Mouse (Mus musculus) cortical plate, adult 2 months (tissue): ENCODE data around the gene Rccd1.

Experiments used
- CTCF ChIP-seq: fragments of 200-500 bp; IDR thresholded peaks from 2 replicates; pipeline ENCODE4 v1.5.1; 2011; ENCODE audit warnings: mild to moderate bottlenecking, control low read depth, low read length; ENCODE audit not compliant: insufficient read depth; ENCODE audit errors: extremely low read depth
- POLR2A ChIP-seq: fragments of 200-500 bp; IDR thresholded peaks from 2 replicates; pipeline ENCODE4 v1.6.1; 2011; ENCODE audit warnings: mild to moderate bottlenecking, low read length, control low read depth; ENCODE audit not compliant: insufficient read depth; ENCODE audit errors: extremely low read depth

DNA sequence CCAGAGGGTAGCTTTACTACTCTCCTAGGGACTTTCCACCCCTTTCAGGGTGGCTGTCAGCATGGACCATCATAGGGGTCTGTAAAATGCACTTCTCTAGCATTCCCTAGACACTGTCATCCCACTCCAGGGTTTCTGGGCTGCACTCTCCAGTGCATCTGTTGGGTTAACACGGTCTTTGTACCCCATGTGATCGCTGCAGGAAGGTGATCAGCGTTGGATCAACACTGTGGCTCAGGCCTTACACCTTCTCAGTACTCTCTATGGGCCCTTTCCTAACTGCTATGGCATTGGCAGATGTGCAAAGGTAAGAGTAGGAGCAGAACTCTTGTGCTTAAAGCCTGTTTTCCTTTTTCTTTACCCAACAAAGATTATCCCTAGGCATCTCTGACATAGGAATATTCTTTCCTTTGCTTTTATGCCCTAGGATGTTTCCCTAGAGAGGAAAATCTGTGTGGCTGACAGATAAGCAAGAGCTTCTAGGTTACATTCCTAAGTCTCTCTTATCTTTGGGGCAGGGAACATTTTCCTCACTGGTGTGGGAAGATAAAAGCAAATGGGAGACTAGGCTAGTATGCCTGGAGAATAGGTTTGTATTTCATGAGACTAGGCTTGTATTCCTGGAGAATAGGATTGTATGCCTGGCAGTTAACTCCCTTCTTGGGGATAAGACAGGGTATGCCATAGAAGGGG, 40.9 kb downstream of the Rccd1 start:
- TF ChIP-seq CTCF (no peak), POLR2A (no peak)
